Mouse (Mus musculus): Measurements from ENCODE around the gene Jade1.

- TF ChIP-seq CTCF (IDR thresholded peaks at IDR 0.05; ENCODE audit: borderline replicate concordance, control insufficient read depth, extremely low read depth, insufficient read depth, low read length, poor library complexity) = peak; percentile 8; the same call in 1 of the 2 replicates
- peak; percentile 53 for TF ChIP-seq POLR2A (IDR thresholded peaks at IDR 0.05; ENCODE audit: control insufficient read depth, extremely low read depth, insufficient read depth, low read length, poor library complexity)
These were observed 9.1 kb downstream of the Jade1 start for GRCm38 (mm10) chr3:41564471-41565213.
